Mouse (Mus musculus) left cerebral cortex, postnatal 4 days (tissue): ENCODE measurements around the gene Gm32717. TPM values are rescaled to one million over a fixed set of nuclear protein-coding genes. Genes with fewer than 3 reads are reported as not detected.
"Not testable (repeated sequence)": the region's sequence is repeated elsewhere in the genome, so short reads cannot be mapped to it uniquely, and the experiment has no call there.

Experiments used
- DNase-seq: peaks from one replicate; pipeline ENCODE4 v3.0.0-alpha.2; 2022
- intact Hi-C: fragments of 180-260 bp; cut with DNase I; formaldehyde crosslinking; loops from one replicate; pipeline ENCODE4 v1.15.1; 2025
- total RNA-seq, 2 experiments: library from RNA; stranded (reverse); gene quantifications; 2 replicates each; pipeline ENCODE4 v1.2.3; 2021

The Gm32717 gene
- total RNA-seq: under 1 TPM; 0.64 to 0.98 TPM

DNA sequence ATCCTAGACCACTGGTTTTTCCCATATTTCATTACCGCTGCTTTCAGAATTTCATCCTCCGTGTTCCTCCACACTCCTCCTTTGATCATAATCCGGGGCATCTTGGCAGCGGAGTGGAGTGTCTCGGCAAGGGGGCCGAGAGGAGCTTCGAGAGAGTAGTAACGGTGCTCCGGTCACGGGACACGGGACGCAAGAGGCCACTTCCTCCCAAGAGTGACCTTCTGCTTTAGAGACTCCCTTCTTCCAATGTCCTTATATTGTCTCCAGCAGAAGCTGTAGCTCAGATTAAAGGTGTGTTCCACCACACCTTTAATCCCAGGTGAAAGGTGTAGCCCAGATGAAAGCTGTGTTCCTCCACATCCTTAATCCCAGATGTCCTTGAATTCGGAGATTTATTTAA, at the start of gene Gm32717:
TSS of gene Gm32717 (minus strand) at position 101 of the 400 bp plus-strand sequence.
- intact Hi-C loops, DNase-seq: not testable (repeated sequence)

DNA sequence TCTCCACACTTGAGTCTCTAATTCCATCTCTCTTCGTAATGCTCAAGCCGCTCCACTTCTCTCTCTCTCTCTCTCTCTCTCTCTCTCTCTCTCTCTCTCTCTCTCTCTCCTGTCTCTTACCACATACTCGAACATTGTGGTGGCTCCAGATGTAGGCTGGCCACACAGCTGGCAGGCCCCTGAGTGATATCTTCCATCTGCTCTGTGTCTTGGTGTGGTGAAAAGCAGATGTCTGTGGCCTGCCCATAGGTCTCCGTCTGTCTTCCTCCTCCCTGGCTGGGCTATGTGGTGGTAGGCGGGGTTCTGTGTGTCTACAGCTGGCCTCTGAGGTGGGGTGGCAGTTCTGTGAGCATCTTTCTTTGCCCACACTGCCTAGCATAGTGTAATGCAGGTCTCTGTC, 42.4 kb upstream of the Gm32717 start:
- DNase-seq, intact Hi-C loops: not testable (repeated sequence)

DNA sequence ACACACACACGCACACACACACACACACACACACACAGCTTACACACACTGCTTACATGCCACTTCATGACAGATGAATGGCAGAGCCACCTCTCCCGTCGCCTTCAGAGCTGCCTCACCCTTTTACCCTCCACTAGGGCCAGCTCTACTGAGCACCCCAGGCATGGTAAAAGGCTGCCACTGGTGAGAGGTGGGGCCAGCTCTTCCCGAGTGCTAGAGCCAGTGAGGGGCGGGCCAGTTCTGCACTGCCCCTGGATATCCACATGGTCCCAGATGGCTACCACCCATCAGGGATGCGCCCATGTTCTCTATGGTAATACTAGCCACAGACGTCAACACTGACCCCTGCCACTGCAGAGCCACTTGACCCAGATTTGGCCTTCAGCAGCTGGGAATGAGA, 42.0 kb upstream of the Gm32717 start:
- intact Hi-C loops, DNase-seq: not testable (repeated sequence)

DNA sequence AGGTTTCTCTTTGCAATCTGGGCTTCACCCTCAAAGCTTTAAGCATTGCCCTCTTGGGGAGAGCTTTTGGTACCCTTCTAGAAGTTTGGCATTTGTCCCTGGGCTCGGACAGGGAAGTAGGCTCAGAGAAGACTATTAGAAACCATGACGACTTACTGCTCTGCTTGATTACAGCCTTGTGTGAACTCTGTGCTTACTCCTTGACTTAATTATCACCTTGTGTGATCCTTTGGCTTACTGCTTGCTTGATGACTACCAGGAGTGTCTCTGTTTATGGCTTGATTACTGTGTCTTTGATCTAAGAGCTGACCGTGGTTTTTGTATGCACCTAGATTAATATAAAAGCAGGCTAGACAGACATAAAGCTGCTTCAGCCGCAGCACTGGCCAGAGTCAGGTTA, 37.5 kb upstream of the Gm32717 start:
- DNase-seq, intact Hi-C loops: not testable (repeated sequence)

DNA sequence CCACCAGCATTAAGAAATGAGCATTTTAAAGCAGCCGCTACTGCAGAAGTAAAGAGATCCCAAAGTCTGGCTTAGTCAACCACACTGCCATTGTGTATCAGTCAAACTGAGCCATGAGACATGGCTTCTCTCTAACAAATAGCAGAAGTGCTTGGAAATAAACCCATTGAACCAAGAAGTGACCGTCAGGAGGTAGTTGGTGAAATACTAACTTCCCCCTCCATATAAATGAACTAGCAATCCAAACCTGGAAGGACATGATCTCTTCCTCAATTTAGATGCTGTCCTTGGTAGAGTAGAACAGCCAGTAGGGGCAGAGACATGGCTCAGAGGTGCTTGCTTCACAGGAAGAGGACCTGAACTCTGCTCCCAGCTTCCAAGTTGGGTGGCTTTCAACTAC, 30.8 kb upstream of the Gm32717 start:
- DNase-seq, intact Hi-C loops: not testable (repeated sequence)

DNA sequence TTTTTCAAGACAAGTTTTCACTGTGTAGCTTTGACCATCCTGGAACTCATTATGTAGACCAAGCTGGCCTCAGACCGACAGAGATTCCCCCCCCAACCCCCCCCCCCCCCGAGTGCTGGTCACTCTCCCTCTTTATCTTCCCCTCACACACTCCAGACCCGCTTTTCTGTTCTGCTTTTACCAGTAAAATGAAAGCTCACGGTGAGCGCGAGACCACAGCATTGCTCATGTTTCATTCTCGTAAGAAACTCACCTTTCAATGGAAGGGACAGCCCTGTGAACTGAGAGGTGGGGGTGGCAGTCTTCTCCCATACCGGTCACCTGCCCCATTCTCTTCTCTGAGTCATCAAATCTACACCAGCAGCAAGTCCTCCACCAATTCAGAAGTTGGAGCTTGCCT, 28.2 kb upstream of the Gm32717 start:
- intact Hi-C loops, DNase-seq: not testable (repeated sequence)

DNA sequence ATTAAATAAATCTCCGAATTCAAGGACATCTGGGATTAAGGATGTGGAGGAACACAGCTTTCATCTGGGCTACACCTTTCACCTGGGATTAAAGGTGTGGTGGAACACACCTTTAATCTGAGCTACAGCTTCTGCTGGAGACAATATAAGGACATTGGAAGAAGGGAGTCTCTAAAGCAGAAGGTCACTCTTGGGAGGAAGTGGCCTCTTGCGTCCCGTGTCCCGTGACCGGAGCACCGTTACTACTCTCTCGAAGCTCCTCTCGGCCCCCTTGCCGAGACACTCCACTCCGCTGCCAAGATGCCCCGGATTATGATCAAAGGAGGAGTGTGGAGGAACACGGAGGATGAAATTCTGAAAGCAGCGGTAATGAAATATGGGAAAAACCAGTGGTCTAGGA, 17.8 kb upstream of the Gm32717 start, which contains the start of gene Gm32802:
TSS of gene Gm32802 (plus strand) at position 301 of the 400 bp plus-strand sequence.
- intact Hi-C loops, DNase-seq: not testable (repeated sequence)

DNA sequence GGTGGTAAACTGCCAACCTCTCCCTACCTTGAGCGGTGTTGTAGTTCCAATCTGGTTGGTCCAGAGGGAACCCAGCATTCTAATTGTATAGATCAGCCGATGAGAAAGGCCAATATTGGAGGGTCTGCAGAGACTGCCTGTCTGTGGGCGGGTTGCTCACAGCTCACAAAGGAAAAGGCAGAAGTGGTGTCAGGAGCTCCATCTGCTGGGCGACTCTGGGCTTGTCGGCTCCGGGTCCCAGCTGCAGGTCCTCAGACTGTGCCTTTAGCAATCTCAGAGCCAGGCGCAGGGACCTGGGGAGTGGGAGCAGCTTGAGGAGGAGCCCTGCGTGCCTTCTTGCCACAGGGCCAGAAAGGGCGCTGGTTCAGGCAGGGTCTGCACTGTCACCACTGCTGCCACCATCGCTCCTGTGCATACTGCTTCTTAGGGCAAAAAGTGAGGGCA, 10.3 kb upstream of the Gm32717 start:
- intact Hi-C loops: no loop called here
- DNase-seq: peak; percentile 53

DNA sequence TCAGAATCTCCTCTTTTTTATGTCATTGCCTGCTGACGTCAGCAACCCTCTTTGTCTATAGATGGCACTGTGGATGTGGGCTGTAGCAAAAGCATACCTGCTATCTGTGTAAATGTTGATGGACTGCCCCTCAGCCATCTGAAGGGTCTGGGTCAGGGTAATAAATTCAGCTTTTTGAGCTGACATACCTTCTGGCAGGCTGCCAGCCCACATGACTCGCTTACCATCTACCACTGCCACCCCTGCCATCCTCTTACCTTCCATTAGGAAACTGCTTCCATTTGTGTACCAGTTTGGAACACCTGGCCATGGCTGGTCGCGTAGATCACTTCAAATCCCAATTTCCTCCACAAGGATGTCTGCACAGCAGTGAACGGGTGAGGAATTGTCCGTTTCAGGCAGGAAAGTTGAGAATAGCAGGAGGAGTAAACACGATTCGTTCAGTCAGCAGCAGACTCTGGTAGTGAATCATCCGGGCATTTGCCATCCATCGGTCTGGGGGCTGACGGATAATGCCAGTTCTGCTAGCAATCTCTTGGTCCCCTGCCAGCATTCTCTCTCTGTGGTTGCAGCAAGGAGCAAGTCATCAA, 8.5 kb upstream of the Gm32717 start:
- intact Hi-C loops: not testable (repeated sequence)
- DNase-seq: peak; percentile 24

DNA sequence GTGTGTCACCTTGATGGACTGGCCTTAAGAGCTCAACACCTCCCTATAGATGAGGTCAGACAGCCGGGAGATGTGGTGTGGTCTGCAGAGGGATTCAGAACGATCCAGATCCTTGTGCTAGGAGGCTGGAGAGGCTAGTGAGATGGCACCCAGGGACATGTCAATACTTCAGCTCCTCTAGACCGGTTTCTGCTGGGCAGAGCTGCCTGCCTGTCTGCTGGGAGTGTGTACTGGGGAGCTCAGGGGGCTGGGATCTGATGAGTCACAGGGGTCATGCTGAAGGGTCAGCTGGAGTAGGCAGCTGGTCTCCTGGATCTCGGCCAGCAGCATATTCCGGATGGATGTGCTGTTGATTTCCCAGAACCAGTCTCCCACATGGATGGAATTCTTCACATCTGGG, 8.0 kb downstream of the Gm32717 start:
- intact Hi-C loops, DNase-seq: not testable (repeated sequence)

DNA sequence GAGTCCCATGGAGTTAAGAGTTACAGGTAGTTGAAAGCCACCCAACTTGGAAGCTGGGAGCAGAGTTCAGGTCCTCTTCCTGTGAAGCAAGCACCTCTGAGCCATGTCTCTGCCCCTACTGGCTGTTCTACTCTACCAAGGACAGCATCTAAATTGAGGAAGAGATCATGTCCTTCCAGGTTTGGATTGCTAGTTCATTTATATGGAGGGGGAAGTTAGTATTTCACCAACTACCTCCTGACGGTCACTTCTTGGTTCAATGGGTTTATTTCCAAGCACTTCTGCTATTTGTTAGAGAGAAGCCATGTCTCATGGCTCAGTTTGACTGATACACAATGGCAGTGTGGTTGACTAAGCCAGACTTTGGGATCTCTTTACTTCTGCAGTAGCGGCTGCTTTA, 13.0 kb downstream of the Gm32717 start:
- DNase-seq, intact Hi-C loops: not testable (repeated sequence)

DNA sequence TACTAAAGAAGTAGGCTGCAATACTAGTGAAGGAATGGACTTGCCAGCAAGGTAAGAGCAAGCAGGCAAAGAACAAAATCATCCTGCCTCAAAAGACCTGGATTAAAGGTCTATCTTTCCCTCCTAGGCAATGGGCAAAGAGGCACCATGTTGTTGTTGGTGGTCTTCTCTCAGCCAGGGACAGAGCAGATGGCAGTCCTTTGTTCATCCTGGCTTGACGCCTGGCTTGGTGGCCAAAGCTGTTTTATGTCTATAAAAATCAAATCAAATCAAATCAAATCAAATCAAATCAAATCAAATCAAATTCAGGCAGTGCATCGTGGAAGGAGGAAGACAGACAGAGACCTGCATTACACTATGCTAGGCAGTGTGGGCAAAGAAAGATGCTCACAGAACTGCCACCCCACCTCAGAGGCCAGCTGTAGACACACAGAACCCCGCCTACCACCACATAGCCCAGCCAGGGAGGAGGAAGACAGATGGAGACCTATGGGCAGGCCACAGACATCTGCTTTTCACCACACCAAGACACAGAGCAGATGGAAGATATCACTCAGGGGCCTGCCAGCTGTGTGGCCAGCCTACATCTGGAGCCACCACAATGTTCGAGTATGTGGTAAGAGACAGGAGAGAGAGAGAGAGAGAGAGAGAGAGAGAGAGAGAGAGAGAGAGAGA, 24.7 kb downstream of the Gm32717 start:
- DNase-seq: peak; percentile 44
- intact Hi-C loops: not testable (repeated sequence)

DNA sequence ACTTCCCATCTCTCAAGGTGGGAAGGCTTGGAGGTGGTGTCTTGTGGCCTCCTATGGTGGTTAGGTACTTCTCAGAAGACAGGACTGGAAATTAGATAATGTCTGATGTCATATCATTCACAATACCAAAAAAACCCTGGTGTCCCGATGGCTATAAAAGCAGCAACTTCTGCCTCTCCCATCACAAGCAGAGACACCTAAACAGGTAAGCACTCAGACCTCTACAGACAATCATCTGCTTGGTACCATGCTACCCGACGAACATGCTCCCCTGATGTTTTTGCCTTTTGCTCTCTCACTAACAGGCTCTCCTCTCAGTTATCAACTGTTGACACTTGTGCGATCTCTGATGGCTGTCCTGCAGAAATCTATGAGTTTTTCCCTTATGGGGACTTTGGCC, 35.9 kb downstream of the Gm32717 start, which contains the start of gene Il22:
TSS of gene Il22 (plus strand) at position 301 of the 400 bp plus-strand sequence.
- DNase-seq: no peak
- intact Hi-C loops: no loop called here

DNA sequence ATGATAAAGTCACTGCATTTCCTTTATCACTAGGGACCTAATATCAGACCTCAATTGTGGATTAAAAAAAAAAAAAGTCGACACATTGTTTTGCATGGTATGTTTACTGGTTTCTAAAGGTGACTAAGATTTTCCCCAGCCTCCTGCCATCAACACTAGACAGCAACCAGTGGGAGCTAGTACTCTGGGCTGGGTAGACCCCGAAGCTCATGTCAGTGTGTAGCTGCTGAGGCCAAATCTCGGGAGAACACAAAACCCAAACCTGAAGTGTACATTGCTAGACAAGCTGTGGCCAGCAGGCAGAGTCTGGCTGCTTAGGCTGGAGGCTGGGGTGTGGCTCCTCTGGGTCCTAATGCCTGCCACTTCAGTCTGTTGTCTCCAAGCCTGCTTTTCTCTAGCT, 45.4 kb downstream of the Gm32717 start:
- DNase-seq, intact Hi-C loops: not testable (repeated sequence)

Other genes with a start within 250 kb of the Gm32717 start
- 10 to 100 TPM; 16.7 to 19.7 TPM for gene Mdm1, start 99.0 kb downstream of the Gm32717 start, total RNA-seq
- gene Il22, start 35.8 kb downstream of the Gm32717 start, total RNA-seq: not detected
- under 1 TPM; 0.64 to 0.98 TPM for gene Gm32802, start 17.9 kb upstream of the Gm32717 start, total RNA-seq
- not detected for gene Iltifb, start 54.3 kb upstream of the Gm32717 start, total RNA-seq
- gene Gm9040, start 86.2 kb upstream of the Gm32717 start, total RNA-seq: not detected
- not detected for gene Gm9044, start 91.6 kb upstream of the Gm32717 start, total RNA-seq
- not detected for gene Gm9045, start 97.1 kb upstream of the Gm32717 start, total RNA-seq
- gene Gm9046, start 102.5 kb upstream of the Gm32717 start, total RNA-seq: not detected
- not detected for gene Gm9048, start 107.9 kb upstream of the Gm32717 start, total RNA-seq
- gene Gm9049, start 113.3 kb upstream of the Gm32717 start, total RNA-seq: not detected
- not detected for gene Ifng, start 200.3 kb upstream of the Gm32717 start, total RNA-seq